Mouse (Mus musculus) MEL (cell line): ENCODE data around the gene Prss38.

Experiments
- CHD2 ChIP-seq: IDR thresholded peaks from 2 replicates; pipeline ENCODE4 v1.6.1; 2011; ENCODE audit warnings: low read length, improper control_type of control experiment
- CTCF ChIP-seq, 3 experiments: IDR thresholded peaks in 2 of 3; conservative IDR thresholded peaks in 1 of 3; 2 replicates each; pipeline ENCODE4 v1.5.1; 2011 to 2012; ENCODE audit warnings: low read length in 3 of 3, low read depth in 2 of 3, mild to moderate bottlenecking in 2 of 3, improper control_type of control experiment in 1 of 3, inconsistent platforms in 1 of 3, mixed read lengths in 1 of 3, moderate library complexity in 1 of 3; ENCODE audit not compliant: control insufficient read depth in 1 of 3, insufficient read depth in 1 of 3, poor library complexity in 1 of 3, severe bottlenecking in 1 of 3
- GATA1 ChIP-seq: IDR thresholded peaks from 2 replicates; pipeline ENCODE4 v1.6.1; 2011; ENCODE audit warnings: low read depth, low read length, improper control_type of control experiment
- MAFK ChIP-seq: IDR thresholded peaks from 2 replicates; pipeline ENCODE4 v1.6.1; 2011; ENCODE audit warnings: low read depth, mild to moderate bottlenecking, low read length, improper control_type of control experiment, borderline replicate concordance
- MAZ ChIP-seq: IDR thresholded peaks from 2 replicates; pipeline ENCODE4 v1.6.1; 2012; ENCODE audit warnings: low read depth, mild to moderate bottlenecking, inconsistent platforms, low read length, improper control_type of control experiment
- MEF2A ChIP-seq: IDR thresholded peaks from 2 replicates; pipeline ENCODE4 v1.6.1; 2014; ENCODE audit warnings: low read depth, mild to moderate bottlenecking, inconsistent platforms, low read length, improper control_type of control experiment; ENCODE audit not compliant: poor library complexity, insufficient replicate concordance, severe bottlenecking; ENCODE audit errors: extremely low read depth
- RAD21 ChIP-seq: IDR thresholded peaks from 2 replicates; pipeline ENCODE4 v1.6.1; 2011; ENCODE audit warnings: mild to moderate bottlenecking, low read depth, low read length, improper control_type of control experiment
- TAL1 ChIP-seq: IDR thresholded peaks from 2 replicates; pipeline ENCODE4 v1.6.1; 2012; ENCODE audit warnings: mild to moderate bottlenecking, inconsistent platforms, low read length, moderate library complexity, mixed read lengths
- TBP ChIP-seq: IDR thresholded peaks from 2 replicates; pipeline ENCODE4 v1.8.0; 2011; ENCODE audit warnings: low read depth, low read length, improper control_type of control experiment
- UBTF ChIP-seq: IDR thresholded peaks from 2 replicates; pipeline ENCODE4 v1.6.1; 2012; ENCODE audit warnings: low read depth, mild to moderate bottlenecking, inconsistent platforms, low read length, improper control_type of control experiment, moderate library complexity, borderline replicate concordance; ENCODE audit not compliant: insufficient read depth
- ZMIZ1 ChIP-seq: IDR thresholded peaks from 2 replicates; pipeline ENCODE4 v1.6.1; 2012; ENCODE audit warnings: low read depth, mild to moderate bottlenecking, inconsistent platforms, low read length, improper control_type of control experiment, moderate library complexity

DNA sequence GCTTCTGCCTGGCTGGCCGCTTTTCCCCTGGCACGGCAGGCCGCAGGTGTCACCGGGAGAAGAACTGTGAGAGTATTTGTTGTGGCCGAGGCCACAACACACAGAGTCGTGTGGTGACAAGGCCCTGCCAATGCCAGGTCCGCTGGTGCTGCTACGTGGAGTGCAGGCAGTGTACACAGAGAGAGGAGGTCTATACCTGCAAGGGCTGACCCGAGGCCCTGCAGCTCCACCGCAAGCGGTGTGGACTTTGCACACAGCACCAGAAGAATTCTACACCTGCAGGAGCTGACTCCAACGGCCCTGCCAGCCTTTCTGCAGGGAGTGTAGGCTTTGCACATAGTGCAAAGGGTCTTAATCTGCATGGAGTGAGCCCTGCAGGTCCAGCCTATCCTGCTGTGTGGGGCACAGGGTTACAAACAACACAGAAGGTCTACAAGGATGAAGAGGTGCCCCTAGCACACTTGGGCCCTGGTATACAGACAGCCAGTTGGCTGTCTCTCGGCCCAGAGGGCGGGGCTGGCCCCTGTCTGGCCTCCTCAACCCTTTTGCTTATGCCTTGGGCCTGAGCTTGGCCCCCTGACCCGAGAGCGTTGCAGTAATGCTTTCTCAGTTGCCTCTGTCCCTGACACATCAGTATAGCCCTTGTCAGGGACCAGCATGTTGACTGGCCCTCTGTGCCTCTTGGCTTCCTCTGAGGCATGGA is 44.1 kb downstream of the Prss38 start:
- TF ChIP-seq TBP: no peak
- TF ChIP-seq GATA1: no peak
- no peak for TF ChIP-seq CHD2
- no peak for TF ChIP-seq TAL1
- TF ChIP-seq RAD21: no peak
- no peak for TF ChIP-seq CTCF (IDR thresholded peaks at IDR 0.05 in 2 of 3, conservative IDR thresholded peaks at IDR 0.05 in 1 of 3; ENCODE audit: control insufficient read depth in 1 of 3, insufficient read depth in 1 of 3, low read depth in 2 of 3, low read length in 3 of 3, poor library complexity in 1 of 3, severe bottlenecking in 1 of 3)
- no peak for TF ChIP-seq ZMIZ1
- no peak for TF ChIP-seq MAZ
- no peak for TF ChIP-seq UBTF
- TF ChIP-seq MEF2A: no peak
- no peak for TF ChIP-seq MAFK
